Mouse (Mus musculus): Measurements from ENCODE around the gene Ccdc190. TPM values are rescaled to one million over a fixed set of nuclear protein-coding genes. Genes with fewer than 3 reads are reported as not detected.

Gene Ccdc190
- polyA plus RNA-seq, 1 experiment from 2014 or later = not detected

- Histone ChIP-seq H3K36me3 (ENCODE audit: control insufficient read depth, insufficient read depth) (peaks cover 54% of the 10 kb centered on the region), H3K4me1 (replicated peaks; ENCODE audit: control insufficient read depth, insufficient read depth, low read length) (no peaks in the 10 kb centered on the region), H3K4me3 (ENCODE audit: low read depth, low read length) (no peak overlapping the region), H3K4me2 (replicated peaks; ENCODE audit: low read depth) (no peak overlapping the region), H3K9me3 (ENCODE audit: control insufficient read depth) (no peaks in the 10 kb centered on the region), H3K27ac (ENCODE audit: low read depth, low read length) (no peak overlapping the region; the same call in 1 of the 2 replicates), H3K9ac (ENCODE audit: low read depth, low read length) (no peak overlapping the region), H3K27me3 (replicated peaks; ENCODE audit: control insufficient read depth, insufficient read depth, low read length) (no peaks in the 10 kb centered on the region)
- 97% methylated on average over 10 of the region's 10 CpGs for WGBS
- no peak for TF ChIP-seq CTCF (IDR thresholded peaks at IDR 0.05; ENCODE audit: low read depth)
- no peak for ATAC-seq
Measured at GRCm38 (mm10) chr1:169952636-169953035, 24.2 kb downstream of the Ccdc190 start.

DNA sequence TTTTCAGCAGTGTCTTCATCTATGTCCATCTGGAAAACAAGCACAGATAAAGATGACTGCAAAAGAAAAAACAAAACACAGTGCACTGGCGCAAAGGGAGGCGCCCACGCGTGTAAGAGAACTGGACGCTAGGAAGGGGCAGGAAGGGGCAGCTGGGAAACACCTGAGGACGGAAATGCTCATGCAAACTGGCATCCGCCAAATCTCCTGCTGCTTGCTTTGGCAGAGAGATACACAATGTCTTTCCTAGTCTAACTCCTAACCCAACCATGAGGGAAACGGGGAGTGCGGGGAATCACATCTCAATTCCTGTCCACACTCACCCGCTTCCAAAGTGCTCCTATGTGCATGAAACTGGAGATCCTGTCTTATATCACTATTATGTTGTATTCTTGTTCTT lies 24.7 kb downstream of the Ccdc190 start:
- H3K4me3 ChIP-seq (ENCODE audit: low read depth, low read length) = no peak overlapping the region
- H3K9ac ChIP-seq (ENCODE audit: low read depth, low read length) = no peak overlapping the region
- no peak overlapping the region for H3K4me2 ChIP-seq (replicated peaks; ENCODE audit: low read depth)
- no peaks in the 10 kb centered on the region for H3K27me3 ChIP-seq (replicated peaks; ENCODE audit: control insufficient read depth, insufficient read depth, low read length)
- no peak overlapping the region for H3K27ac ChIP-seq (ENCODE audit: low read depth, low read length)
- H3K9me3 ChIP-seq (ENCODE audit: control insufficient read depth) = no peaks in the 10 kb centered on the region
- H3K4me1 ChIP-seq (replicated peaks; ENCODE audit: control insufficient read depth, insufficient read depth, low read length) = no peaks in the 10 kb centered on the region
- no peak for TF ChIP-seq CTCF (IDR thresholded peaks at IDR 0.05; ENCODE audit: low read depth)
- WGBS = 93% methylated on average over 10 of the region's 10 CpGs
- peaks cover 58% of the 10 kb centered on the region for H3K36me3 ChIP-seq (ENCODE audit: control insufficient read depth, insufficient read depth)
- ATAC-seq = no peak

- H3K4me3 ChIP-seq (ENCODE audit: low read depth, low read length) = peak within 1 kb of the TSS; percentile 66
- TF ChIP-seq CTCF (IDR thresholded peaks at IDR 0.05; ENCODE audit: low read depth) = 0 out of 2 replicates have a peak, but pooled peaks have one; percentile 1
- WGBS = under 1% methylated on average over 48 of the region's 48 CpGs
- no peaks in the 10 kb centered on the region for H3K27me3 ChIP-seq (replicated peaks; ENCODE audit: control insufficient read depth, insufficient read depth, low read length)
- peak within 1 kb of the TSS; percentile 63 for H3K9ac ChIP-seq (ENCODE audit: low read depth, low read length)
- H3K36me3 ChIP-seq (ENCODE audit: control insufficient read depth, insufficient read depth) = peaks cover 24% of the 10 kb centered on the region
- peak; percentile 100 for ATAC-seq
- no peaks in the 10 kb centered on the region for H3K9me3 ChIP-seq (ENCODE audit: control insufficient read depth)
- H3K4me2 ChIP-seq (replicated peaks; ENCODE audit: low read depth) = peak within 1 kb of the TSS; percentile 83
- peak within 1 kb of the TSS; percentile 90 for H3K27ac ChIP-seq (ENCODE audit: low read depth, low read length)
- H3K4me1 ChIP-seq (replicated peaks; ENCODE audit: control insufficient read depth, insufficient read depth, low read length) = no peaks in the 10 kb centered on the region
Measured at GRCm38 (mm10) chr1:169968792-169969515, 40.5 kb downstream of the Ccdc190 start, which contains the start of gene Hsd17b7. Hsd17b7 (minus strand) TSS chr1:169969241.

GRCm38 (mm10) chr1:169969516-169969886 lies 41.1 kb downstream of the Ccdc190 start:
- ATAC-seq = peak; percentile 27

GRCm38 (mm10) chr1:169970936-169971335 lies 42.5 kb downstream of the Ccdc190 start:
- H3K4me3 ChIP-seq (ENCODE audit: low read depth, low read length) = no peak overlapping the region
- no peaks in the 10 kb centered on the region for H3K27me3 ChIP-seq (replicated peaks; ENCODE audit: control insufficient read depth, insufficient read depth, low read length)
- H3K36me3 ChIP-seq (ENCODE audit: control insufficient read depth, insufficient read depth) = peaks cover 7% of the 10 kb centered on the region; the same call in 1 of the 2 replicates
- ATAC-seq = no peak
- no peak for TF ChIP-seq CTCF (IDR thresholded peaks at IDR 0.05; ENCODE audit: low read depth)
- WGBS = 67% methylated on average over 4 of the region's 4 CpGs
- no peaks in the 10 kb centered on the region for H3K9me3 ChIP-seq (ENCODE audit: control insufficient read depth)
- H3K4me1 ChIP-seq (replicated peaks; ENCODE audit: control insufficient read depth, insufficient read depth, low read length) = no peaks in the 10 kb centered on the region
- no peak overlapping the region for H3K9ac ChIP-seq (ENCODE audit: low read depth, low read length)
- no peak overlapping the region for H3K4me2 ChIP-seq (replicated peaks; ENCODE audit: low read depth)
- H3K27ac ChIP-seq (ENCODE audit: low read depth, low read length) = no peak overlapping the region

More at GRCm38 (mm10) chr1:169969516-169969886, 41.1 kb downstream of the Ccdc190 start:
- no peak overlapping the region; the same call in 1 of the 2 replicates for H3K27ac ChIP-seq (ENCODE audit: low read depth, low read length)
- H3K4me1 ChIP-seq (replicated peaks; ENCODE audit: control insufficient read depth, insufficient read depth, low read length) = no peaks in the 10 kb centered on the region
- TF ChIP-seq CTCF (IDR thresholded peaks at IDR 0.05; ENCODE audit: low read depth) = no peak
- no peaks in the 10 kb centered on the region for H3K27me3 ChIP-seq (replicated peaks; ENCODE audit: control insufficient read depth, insufficient read depth, low read length)
- H3K36me3 ChIP-seq (ENCODE audit: control insufficient read depth, insufficient read depth) = peaks cover 21% of the 10 kb centered on the region
- peak overlapping the region; percentile 83 for H3K4me2 ChIP-seq (replicated peaks; ENCODE audit: low read depth)
- 0% methylated on average over 9 of the region's 9 CpGs for WGBS
- peak overlapping the region; percentile 66 for H3K4me3 ChIP-seq (ENCODE audit: low read depth, low read length)
- peak overlapping the region; percentile 54 for H3K9ac ChIP-seq (ENCODE audit: low read depth, low read length)
- no peaks in the 10 kb centered on the region for H3K9me3 ChIP-seq (ENCODE audit: control insufficient read depth)

DNA sequence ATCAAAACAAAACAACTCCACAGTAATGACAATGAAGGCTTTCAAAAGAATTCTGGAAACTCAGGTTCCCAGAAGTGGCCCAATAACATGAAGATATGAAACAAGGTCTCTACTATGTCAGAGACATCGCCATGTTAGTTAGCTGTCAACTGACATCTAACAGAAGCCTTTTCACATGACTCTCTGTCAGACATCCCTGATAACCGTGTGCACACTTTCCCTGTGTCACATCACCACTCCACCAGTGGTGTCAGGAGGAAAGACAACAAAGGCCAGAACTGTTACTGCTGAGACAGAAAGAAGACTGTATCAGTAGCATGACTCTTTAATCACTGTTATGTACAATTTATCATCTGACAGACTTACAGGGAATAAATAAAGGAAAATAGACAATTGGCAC lies 43.5 kb downstream of the Ccdc190 start:
- H3K9me3 ChIP-seq (ENCODE audit: control insufficient read depth) = no peaks in the 10 kb centered on the region
- H3K4me2 ChIP-seq (replicated peaks; ENCODE audit: low read depth) = no peak overlapping the region
- no peak for TF ChIP-seq CTCF (IDR thresholded peaks at IDR 0.05; ENCODE audit: low read depth)
- H3K36me3 ChIP-seq (ENCODE audit: control insufficient read depth, insufficient read depth) = no peaks in the 10 kb centered on the region
- 75% methylated on average over 2 of the region's 2 CpGs for WGBS
- no peak for ATAC-seq
- H3K27ac ChIP-seq (ENCODE audit: low read depth, low read length) = no peak overlapping the region
- no peaks in the 10 kb centered on the region for H3K27me3 ChIP-seq (replicated peaks; ENCODE audit: control insufficient read depth, insufficient read depth, low read length)
- H3K9ac ChIP-seq (ENCODE audit: low read depth, low read length) = no peak overlapping the region
- H3K4me3 ChIP-seq (ENCODE audit: low read depth, low read length) = no peak overlapping the region
- no peaks in the 10 kb centered on the region for H3K4me1 ChIP-seq (replicated peaks; ENCODE audit: control insufficient read depth, insufficient read depth, low read length)

All from intestine, postnatal 0 days (tissue).